Mouse (Mus musculus) cerebellum, postnatal 4 days (tissue): ENCODE measurements at regions not wholly inside any gene's neighbourhood (a gene's known extent, or its start where the extent isn't known, plus 50 kb on each side); places are given as distances from the start of the nearest gene placed in this dataset.

Experiments used
- DNase-seq, 2 experiments: peaks; one replicate each; pipeline ENCODE4 v3.0.0; 2022; ENCODE audit warnings: low spot score in 2 of 2, mixed read lengths in 1 of 2

DNA sequence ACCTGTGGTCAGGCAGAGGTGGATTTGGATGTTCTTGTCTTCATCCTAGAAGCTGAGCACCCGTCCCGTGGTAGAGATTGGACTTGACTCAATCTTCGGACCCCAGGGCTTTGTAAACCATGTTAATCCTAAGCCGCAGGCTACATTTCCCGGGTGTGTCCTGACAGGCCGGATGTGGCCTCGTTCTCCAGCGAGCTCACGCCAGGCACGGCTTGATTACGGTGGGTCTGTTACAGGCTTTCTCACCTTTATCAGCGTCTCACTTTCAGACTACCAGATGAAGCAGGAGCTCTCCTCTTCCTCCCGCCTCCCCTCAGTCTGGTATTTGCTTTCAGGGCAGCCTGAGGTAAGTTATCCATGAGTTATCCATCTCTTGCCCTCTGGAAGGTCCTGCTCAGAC is 156.4 kb upstream of the Six2 start:
- no peak for DNase-seq

DNA sequence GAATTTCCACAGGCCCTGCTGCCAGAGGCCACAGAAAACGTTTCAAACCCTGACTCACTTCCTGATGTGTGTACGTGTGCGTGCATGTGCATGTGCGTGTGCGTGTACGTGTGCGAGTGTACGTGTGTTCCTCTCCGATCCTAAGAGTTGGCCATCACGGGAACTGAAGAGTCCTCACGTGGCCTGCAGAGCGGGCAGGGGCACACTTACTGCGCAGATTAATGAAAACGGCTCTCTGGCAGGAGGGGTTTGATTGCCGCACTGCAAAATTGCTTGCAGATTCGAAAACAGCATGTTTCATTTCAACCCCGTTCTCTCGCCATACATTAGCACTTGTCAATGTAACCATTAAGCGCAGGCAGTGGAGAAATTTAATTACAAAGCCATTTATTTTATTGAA is 135.0 kb upstream of the Six2 start:
- DNase-seq = no peak

DNA sequence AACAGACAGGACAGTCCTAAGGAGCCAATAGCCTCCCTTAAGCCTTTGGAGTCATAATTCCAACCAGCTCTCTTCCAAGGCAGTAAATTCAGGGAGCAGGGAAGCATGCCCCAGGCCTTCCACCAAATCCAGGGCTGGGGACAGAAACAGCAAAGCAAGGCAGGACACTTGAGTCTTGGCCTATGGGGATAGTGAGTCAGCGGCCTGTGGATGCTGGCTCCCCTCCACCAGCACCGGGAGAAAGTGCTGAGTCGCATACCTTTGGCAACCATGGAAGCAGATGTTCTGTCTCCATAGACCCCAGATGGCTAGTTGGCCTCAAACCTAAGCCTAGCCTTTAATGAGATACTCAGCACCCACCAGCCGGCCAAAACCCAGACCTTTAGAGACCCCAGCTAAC is 133.8 kb upstream of the Six2 start:
- DNase-seq = no peak

DNA sequence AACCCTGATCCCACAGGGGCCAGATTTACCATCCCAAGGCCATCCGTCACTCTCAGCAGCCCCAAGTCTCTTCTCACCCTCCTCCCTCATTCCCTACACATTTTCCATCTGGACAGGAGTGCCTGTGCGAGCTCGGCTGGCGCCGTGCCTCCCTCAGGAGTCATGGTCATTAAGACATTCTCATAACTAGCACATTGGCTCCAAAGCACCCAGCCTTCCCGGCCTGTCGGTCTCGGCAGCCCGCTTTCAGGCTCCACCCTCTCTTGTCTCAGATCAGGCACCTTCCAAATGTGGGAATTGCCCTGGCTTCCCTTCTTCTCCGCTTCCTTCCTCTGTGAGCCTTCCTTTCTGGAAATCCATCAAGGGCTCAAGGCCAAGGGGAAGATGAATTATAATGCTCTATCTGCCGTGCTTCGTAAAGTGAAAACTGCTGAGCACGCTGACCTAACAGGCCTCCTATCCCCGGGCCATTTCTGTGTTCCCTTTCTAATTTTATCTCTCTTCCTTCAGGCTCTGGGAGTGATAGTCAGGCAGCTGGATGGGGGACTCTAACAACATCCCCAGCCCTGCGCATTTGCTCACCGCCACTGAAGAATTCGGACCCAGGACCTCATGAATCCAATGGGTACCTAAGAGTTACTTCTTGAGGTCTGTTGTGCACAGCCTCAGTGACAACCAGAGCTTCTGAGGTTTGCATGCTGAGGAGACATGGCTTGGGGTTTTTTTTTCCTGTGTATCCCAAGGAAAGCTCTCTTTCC is 130.2 kb upstream of the Six2 start:
- DNase-seq = no peak

DNA sequence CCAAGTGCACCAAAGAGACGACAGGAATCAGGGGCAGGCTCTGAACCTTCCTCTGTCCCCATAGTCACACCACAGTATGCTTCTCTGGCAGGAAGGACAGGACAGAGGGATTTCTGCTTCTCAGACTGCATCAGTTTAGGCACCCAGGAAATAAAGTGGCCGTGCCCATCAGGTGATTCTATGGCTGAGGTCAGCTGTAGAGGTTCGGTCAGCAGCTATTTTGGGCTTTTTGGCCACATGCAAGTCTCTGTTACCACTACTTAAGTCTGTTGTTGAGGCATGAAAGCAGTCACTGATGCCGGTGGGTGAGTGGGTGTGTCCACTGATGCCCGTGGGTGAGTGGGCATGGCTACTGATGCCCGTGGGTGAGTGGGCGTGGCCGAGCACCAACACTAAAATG is 128.4 kb upstream of the Six2 start:
- no peak for DNase-seq

DNA sequence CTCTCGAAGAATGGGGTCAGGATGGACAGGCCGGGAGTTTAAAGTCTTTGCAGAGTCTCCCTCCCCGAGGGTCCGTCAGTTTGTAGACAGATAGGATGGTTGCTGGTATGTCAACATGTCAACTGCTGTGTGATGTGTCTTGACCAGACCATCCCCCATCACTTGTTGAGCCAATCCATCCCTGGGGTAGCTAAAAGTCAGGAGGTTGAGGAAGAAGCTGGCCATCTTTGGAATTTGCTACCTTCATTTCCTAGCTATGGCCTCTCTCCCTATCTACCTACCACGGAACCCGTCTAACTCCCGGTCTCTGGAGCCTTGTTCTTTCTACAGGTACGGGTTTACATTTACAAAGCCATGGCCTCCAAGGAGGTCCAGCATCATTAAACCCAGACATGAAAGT is 128.0 kb upstream of the Six2 start:
- DNase-seq = no peak

DNA sequence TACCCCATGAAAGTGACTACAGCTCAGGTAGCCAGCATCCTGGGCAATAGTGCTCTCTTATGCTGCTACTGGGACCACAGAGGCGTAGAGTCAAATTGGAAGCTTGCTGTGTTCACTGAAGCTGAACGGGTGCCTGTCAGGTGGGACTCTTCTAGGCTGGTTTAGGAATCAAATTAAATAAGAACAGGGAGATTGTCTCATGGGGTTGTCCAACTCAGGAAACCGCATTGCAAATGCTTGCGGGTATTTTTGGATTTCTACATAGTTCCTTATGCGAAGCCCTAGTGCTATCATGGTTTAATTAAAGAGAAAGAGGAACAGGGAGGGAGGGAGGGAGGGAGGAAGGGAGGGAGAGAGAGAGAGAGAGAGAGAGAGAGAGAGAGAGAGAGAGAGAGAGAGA is 120.5 kb upstream of the Six2 start:
- DNase-seq = no peak

DNA sequence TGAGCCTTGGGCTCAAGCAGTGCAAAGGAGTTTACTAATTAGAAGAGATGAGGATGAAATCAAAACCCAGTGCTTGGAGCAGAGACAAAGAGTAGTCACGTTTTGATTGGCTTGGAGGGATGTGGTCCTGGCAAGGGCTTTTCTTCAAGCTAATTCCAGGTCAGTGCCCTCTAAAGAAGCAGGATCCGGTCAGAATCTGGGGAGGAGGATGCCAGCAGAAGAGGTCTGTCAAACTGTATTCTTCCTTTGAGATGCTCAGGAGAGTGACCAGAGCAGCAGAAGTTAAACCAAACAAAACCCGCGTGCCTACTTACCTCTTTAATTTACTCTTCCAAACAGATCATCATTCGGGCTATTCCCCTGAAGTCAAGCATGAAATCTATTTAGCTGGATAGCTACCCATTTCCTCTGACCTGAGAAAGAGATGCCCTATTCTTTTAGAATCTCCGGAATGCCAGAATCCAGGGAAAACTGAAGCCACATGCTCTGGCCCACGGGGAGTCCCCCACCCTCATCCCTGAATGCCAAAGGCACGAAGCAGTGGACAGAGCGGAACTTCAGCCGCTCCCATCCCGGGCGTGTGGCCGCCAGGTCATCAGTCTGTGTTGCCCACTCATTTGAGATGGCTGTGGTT is 117.8 kb upstream of the Six2 start:
- no peak for DNase-seq

DNA sequence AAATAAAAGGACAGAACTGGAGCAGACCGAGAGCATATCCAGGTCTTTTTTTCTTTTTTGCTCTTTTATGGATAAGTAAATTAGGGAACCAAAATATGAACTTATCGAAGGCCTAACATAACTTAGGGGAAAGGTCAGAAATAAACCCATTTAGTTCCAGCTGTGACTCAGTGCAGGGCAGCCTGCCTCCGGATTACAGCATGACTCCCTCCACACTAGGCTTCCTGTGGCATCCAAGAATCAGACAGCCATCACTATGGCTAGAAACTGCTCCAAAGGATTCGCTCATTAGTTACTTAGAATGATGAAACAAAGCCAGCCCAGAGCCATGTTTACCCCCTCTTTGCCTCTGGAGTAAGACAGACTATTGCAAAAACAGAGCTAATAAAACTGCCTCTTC is 116.6 kb upstream of the Six2 start:
- DNase-seq = no peak

DNA sequence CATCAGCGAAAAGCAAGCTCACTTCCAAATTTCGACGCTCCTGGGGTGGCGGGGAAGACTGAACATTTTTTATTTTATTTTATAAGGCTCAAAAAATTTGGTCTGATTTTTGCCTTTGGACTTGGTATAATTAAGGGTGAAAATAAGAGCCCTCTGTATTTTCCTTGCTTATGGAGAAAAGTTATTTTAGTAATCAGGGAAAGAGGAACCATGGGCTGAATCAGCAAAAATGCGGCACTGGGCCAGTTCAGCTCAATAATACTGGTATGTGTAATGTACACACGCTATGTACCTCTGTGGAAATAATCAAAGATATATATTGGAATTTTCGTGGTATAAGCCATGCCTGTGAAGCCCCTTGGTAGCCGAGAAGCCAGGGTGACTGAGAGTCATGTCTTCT is 113.7 kb upstream of the Six2 start:
- no peak for DNase-seq

DNA sequence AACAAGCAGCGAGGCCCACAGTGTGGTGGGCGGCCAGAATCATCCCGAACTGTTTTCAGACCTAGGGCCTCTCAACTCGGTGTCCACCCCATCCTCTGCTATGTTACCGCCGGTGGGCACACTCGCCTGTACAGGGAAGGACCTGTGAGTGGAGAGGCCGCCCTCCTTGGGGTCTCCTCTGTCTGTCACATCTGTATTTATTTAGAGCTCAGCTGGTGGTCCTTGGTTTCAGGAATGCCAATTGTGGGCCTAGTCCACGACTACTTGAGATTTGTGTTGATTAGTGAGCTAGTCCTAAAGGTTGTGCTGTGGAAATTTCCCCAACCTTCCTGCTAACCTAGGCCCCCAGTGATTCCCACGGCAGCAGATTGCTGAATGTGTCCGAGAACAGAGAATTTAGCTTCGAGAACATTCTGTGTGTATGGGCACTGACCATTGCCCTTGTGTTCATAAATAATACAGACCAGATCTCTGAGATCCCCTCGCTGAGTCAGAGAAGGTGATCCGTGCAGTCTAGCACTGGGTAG is 113.1 kb upstream of the Six2 start:
- DNase-seq = no peak

DNA sequence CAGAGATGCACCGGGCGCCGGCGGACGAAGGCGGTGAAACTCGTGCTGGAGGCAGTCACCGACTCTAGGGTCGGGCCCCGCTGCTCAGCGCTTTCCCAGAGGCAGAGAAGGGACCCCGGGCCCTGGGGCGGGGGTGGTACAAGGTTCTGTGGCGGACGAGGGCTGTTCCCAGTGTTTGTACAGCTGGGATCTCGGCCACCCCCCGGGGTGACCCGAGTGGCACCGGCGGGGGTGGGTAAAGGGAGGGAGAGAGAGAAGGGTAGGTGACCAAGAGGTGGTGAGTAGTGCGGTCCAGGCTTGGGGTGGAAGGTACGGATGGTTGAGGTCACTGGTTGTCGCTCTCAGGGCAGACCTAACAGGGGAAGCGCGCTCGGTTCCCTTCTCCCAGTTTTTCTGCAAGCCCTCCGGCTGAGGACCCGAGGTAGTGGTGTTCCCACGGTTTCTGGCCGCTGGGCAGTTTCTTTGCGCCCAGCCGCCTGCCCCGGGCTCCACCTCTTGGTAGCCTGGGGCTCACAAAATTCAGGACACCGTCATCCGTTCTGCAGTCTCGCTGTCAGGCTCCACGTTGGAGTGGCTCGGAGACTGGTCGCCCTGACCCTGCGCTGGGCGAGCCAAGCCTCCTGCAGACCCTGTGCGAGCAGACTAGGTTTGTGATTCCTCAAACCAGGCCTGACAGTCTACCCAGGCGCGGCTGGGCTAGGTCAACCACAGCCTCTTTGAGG is 112.4 kb upstream of the Six2 start:
- DNase-seq = no peak

DNA sequence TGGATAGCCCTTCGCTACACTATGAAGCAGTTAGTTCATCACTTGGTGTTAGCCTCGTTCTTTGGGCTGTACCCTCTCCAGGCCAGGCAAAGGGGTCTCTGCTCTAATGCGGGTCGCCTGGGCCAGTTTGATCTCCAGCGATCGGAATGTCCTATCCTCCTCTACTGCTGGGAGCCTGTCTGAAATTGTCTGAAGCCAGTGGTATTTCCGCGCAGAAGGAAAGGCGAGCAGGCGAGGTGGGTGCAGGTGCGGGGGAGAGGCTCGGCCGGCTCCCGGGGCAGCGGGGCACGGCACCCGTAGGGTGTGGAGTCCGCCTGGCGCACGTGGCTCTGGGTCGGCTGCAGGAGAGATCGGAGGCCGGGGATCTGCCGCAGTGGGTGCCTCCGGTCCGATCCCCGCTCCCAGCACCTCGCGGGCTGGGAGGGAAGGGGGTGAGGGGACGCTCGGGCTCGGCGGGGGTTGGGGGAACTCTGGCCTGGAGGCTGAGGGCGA is 111.8 kb upstream of the Six2 start:
- no peak for DNase-seq

DNA sequence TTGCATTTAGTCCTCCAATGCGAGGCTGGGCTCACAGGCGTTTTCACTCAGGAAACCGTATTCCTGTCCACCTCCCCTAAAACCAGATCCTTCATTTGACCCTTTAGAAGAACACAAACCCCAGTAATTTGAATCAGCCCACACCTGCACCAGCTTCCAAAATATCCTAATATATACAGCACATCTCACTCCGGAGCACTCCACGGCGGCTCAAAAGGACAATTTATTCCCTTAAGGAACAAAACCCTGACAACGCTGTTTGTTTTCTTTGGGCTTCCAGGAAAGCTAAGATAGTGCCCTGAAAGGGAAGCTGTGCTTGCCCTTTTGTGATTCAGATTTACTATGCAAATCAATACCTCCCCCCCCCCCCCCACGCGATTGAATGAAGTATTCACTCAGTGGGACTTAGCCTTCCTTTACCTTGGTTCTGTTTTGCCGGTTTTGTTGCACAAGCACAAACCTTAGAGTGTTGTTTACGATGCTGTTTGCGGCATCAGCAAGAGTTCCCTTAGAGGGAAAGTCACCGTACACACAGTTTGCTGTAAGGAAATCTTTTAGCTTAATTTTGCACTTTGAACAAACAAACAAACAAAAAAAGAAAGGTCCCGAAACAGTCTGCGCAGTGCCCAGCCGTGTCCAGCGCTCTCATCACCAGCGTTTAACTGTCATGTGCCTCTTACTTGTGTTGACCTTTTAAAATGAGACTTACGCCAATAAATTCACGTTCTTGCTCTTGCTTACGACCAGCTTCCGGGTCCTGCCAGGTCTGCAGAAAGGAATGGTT is 111.2 kb upstream of the Six2 start:
- no peak for DNase-seq

DNA sequence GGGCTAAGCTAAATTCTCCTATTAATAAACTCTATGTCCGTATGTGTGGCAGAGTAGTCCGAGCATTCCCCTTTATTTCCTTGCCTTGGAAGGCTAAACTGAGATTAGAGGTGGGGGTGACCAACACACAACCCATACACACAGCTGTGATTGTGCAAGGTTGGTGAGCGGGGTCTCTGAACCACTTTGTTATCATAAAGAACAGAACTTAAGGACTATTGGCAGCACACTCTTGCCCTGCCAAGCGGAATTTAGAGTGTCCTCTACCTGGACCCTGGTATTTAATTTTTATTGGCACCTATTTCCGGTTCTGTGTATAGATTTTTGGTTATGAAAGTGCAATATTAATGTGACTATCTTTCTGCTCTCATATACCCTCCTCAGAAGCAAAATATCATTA is 109.7 kb upstream of the Six2 start:
- no peak for DNase-seq

DNA sequence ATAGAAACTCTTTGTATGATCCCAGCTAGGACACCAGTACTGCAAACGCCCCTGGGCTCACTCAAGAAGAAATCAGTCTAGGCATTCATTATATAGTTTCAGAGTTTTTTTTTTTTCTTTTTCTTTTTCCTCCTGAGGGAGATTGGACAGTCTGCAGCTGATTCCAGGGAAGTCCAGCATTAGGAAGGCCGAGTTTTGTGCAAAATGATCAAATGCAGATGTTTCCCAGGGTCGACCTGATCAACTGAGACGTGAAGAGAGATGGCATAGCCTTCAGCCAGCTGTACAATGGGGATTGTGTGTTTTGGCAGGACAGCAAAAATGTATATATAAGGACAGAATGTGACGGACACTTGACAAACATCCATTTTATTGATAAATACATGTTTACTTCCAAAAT is 107.7 kb upstream of the Six2 start:
- DNase-seq = no peak

DNA sequence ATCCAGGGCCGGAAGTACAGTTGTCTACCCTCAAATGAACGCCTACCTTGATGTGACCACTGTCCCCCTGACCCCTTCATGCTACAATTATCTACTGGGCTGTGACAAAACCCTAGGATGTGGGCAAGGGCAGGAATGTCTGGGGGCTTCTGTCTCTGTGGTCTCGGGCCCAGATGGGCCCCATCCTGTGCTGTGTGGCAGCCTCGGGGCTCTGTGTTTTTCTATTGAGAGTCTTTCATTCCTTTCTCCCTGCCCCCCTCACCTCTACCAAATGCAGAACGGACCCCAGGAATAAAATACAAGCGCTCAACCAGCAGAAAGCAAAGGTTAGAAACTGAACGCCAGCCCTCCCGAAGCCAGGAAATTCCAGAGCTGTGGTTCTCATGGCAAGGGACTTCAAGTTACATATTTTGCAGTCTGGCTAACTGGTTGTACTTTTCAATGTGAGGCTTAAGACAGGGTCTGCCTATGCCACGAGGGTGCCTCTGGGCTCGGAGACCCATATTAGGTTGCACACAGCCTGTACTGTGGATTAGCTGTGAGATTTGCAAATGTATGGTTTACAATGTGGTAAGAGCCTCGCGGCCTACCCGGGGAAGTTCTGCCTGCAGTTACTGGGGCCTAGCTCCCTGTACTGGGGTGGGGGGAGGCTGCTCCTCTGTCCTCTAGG is 97.7 kb upstream of the Six2 start:
- DNase-seq = no peak

DNA sequence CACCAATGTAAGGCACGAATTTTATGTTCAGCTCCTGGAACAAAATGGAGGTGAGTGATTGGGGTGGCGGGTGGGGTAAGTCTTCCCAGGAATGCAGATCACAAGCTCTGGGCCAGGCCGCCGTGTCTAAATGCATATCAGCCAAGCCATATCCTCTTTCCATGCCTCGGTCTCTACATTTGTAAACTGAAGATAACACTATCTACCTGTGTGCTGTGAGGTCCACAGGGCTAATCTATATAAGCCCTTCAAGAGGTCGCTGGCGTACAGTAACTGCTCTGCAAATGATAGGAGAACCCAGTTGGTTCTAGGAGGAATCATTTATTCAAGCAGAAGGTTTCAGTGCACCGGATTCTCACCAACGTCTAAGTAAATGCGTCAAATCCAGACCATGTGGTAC is 92.4 kb upstream of the Six2 start:
- DNase-seq = no peak

DNA sequence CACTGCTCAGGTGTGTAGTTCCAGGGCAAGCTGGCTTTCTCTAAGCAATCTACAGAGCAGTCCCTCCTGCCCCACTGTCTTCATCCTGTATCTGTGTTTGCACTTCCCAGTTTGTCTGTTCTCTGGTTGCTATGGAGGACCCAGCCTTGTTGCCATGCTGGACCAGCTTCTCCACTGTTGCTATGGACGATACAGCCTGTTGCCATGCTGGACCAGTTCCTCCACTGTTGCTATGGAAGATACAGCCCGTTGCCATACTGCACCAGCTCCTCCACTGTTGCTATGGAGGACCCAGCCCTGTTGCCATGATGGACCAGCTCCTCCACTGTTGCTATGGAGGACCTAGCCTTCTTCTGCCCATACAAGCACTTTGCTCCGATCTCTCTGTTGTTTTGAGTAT is 88.8 kb upstream of the Six2 start:
- DNase-seq = peak in 1 of 2 experiments; percentile 18

DNA sequence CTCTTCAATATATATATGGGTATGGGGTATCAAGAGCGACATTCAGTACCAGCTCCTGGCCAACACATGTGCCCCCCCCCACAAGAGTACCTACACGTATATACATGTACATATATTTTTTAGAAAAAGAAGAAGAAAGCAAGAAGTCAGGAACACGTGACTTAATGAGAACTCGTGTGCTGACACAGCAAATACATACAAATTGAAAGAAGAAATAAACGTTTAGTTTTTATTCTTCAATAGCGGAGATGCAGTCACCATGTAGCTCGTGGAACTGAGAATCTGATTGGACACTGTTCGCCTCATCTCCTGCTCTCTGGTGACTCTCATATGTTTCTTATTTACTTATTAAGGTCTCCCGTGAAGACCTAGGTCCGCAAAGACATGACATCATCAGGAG is 80.3 kb upstream of the Six2 start:
- DNase-seq = no peak

DNA sequence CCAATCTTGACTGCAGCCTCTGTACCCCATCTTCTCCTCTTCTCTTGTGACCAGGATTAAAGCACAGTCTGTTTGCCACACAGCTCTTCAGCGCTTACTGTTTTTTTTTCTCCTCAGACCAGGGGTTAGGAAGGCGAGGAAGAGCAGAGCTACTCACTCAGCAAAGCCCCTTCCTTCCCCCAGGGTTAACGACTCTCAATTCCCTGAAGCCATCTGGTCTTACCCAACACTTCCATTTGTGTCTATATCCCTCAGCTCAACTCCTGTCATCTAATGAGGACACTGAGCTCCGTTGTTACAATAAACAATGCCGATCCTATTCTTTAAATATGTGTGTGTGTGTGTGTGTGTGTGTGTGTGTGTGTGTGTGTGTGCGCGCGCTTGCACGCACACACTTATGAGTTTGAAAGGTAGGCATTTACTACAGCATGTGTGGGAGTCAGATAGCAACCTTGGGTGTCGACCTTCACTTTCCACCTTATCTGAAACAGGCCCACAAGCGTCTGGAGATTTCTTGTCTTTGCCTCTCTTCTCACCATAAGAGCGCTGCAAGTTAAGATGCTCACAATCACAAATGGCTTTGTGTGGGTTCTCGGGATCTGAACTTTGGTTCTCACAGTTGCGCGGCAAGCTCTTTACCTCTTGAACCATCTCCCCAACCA is 79.3 kb upstream of the Six2 start:
- DNase-seq = no peak
